Mouse (Mus musculus) heart, embryonic 13.5 days (tissue): ENCODE data around the gene Siae. TPM values are rescaled to one million over a fixed set of nuclear protein-coding genes. Genes with fewer than 3 reads are reported as not detected.

Source experiments
- ATAC-seq: fragments of 200-750 bp; cut with Nextera tagmentation; 2 replicates; pipeline ENCODE4 v1.8.0; 2017; ENCODE audit warnings: moderate TSS enrichment; ENCODE audit not compliant: insufficient number of reproducible peaks, low FRiP score, low TSS enrichment; ENCODE audit errors: extremely low read depth
- H3K27ac ChIP-seq: fragments of 300-500 bp; sonication (generic); replicated peaks from 2 replicates; pipeline ENCODE4 v1.5.1; 2015; ENCODE audit warnings: moderate library complexity, mild to moderate bottlenecking, inconsistent platforms
- H3K27me3 ChIP-seq: fragments of 300-500 bp; sonication (generic); replicated peaks from 2 replicates; pipeline ENCODE4 v1.6.1; 2015; ENCODE audit warnings: mild to moderate bottlenecking, inconsistent platforms
- H3K36me3 ChIP-seq: fragments of 300-500 bp; sonication (generic); 2 replicates; pipeline ENCODE4 v1.6.1; 2015; ENCODE audit warnings: mild to moderate bottlenecking, inconsistent platforms
- H3K4me1 ChIP-seq: fragments of 300-500 bp; sonication (generic); 2 replicates; pipeline ENCODE4 v1.6.1; 2015; ENCODE audit warnings: inconsistent platforms
- H3K4me2 ChIP-seq: fragments of 300-500 bp; sonication (generic); 2 replicates; pipeline ENCODE4 v1.6.1; 2015; ENCODE audit warnings: inconsistent platforms, mild to moderate bottlenecking, moderate library complexity
- H3K4me3 ChIP-seq: fragments of 300-500 bp; sonication (generic); 2 replicates; pipeline ENCODE4 v1.5.1; 2015; ENCODE audit warnings: moderate library complexity, mild to moderate bottlenecking, inconsistent platforms
- H3K9ac ChIP-seq: fragments of 300-500 bp; sonication (generic); 2 replicates; pipeline ENCODE4 v1.6.1; 2015; ENCODE audit warnings: inconsistent platforms, mild to moderate bottlenecking, moderate library complexity
- H3K9me3 ChIP-seq: fragments of 300-500 bp; sonication (generic); 2 replicates; pipeline ENCODE4 v1.6.1; 2016; ENCODE audit warnings: inconsistent platforms
- WGBS: fragments of 180-500 bp; shearing (Covaris S2); methylation state at CpG from one replicate; pipeline ENCODE4 v1.1.7; 2015; ENCODE audit warnings: mixed read lengths; 5-methylcytosine and 5-hydroxymethylcytosine counted together
- polyA plus RNA-seq: library from polyadenylated mRNA; unstranded; fragments of >200 nt; fragmentation: Nextera tagmentation; extraction: Ambion mirVana; gene quantifications from 2 replicates; pipeline ENCODE4 v1.2.1, GENCODE M21; 2015

Siae gene
- polyA plus RNA-seq, 1 experiment from 2014 or later, result 9.6 TPM

- no peak overlapping the region for H3K9ac ChIP-seq
- no peak overlapping the region for H3K27ac ChIP-seq
- H3K36me3 ChIP-seq, result peaks cover 4% of the 10 kb centered on the region
- no peak for ATAC-seq
- H3K4me1 ChIP-seq, result peaks cover 24% of the 10 kb centered on the region
- WGBS, result 55% methylated on average over 6 of the region's 6 CpGs
- no peak overlapping the region for H3K4me3 ChIP-seq
- H3K27me3 ChIP-seq, result no peaks in the 10 kb centered on the region
- H3K9me3 ChIP-seq, result no peaks in the 10 kb centered on the region
- no peak overlapping the region for H3K4me2 ChIP-seq
These were observed 103.9 kb downstream of the Siae start for GRCm38 (mm10) chr9:37659413-37659812.

GRCm38 (mm10) chr9:37663210-37663609 is 107.7 kb downstream of the Siae start:
- 52% methylated on average over 1 of the region's 1 CpGs for WGBS
- H3K9ac ChIP-seq, result no peak overlapping the region

GRCm38 (mm10) chr9:37664604-37665003 is 109.1 kb downstream of the Siae start:
- Histone ChIP-seq H3K27me3 (no peaks in the 10 kb centered on the region), H3K9me3 (no peaks in the 10 kb centered on the region), H3K4me1 (peaks cover 23% of the 10 kb centered on the region), H3K4me3 (no peak overlapping the region), H3K4me2 (no peak overlapping the region), H3K36me3 (no peaks in the 10 kb centered on the region), H3K9ac (no peak overlapping the region), H3K27ac (no peak overlapping the region)
- no peak for ATAC-seq
- WGBS, result 28% methylated on average over 2 of the region's 2 CpGs

More at GRCm38 (mm10) chr9:37663210-37663609, 107.7 kb downstream of the Siae start:
- Histone ChIP-seq H3K4me1 (peaks cover 23% of the 10 kb centered on the region), H3K4me2 (no peak overlapping the region), H3K27ac (no peak overlapping the region), H3K27me3 (no peaks in the 10 kb centered on the region), H3K36me3 (no peaks in the 10 kb centered on the region), H3K9me3 (no peaks in the 10 kb centered on the region), H3K4me3 (no peak overlapping the region)
- no peak for ATAC-seq

- Histone ChIP-seq H3K27me3 (no peaks in the 10 kb centered on the region), H3K4me1 (peaks cover 23% of the 10 kb centered on the region), H3K9me3 (no peaks in the 10 kb centered on the region), H3K4me3 (no peak overlapping the region), H3K4me2 (no peak overlapping the region), H3K27ac (no peak overlapping the region), H3K9ac (no peak overlapping the region), H3K36me3 (no peaks in the 10 kb centered on the region)
- no peak for ATAC-seq
- WGBS, result 54% methylated on average over 7 of the region's 7 CpGs
These were observed 110.5 kb downstream of the Siae start for GRCm38 (mm10) chr9:37666045-37666444.

GRCm38 (mm10) chr9:37669115-37669514 is 113.6 kb downstream of the Siae start, which contains the start of gene Panx3:
Gene Panx3 (minus strand): TSS chr9:37669235.
- no peaks in the 10 kb centered on the region for H3K36me3 ChIP-seq
- H3K4me3 ChIP-seq, result no peak within 1 kb of the TSS
- no peak within 1 kb of the TSS for H3K4me2 ChIP-seq
- no peaks in the 10 kb centered on the region for H3K27me3 ChIP-seq
- ATAC-seq, result no peak
- no peak within 1 kb of the TSS for H3K9ac ChIP-seq
- WGBS, result 52% methylated on average over 6 of the region's 6 CpGs
- no peaks in the 10 kb centered on the region for H3K9me3 ChIP-seq
- peaks cover 19% of the 10 kb centered on the region for H3K4me1 ChIP-seq
- no peak within 1 kb of the TSS for H3K27ac ChIP-seq

- Histone ChIP-seq H3K36me3 (no peaks in the 10 kb centered on the region), H3K9me3 (no peaks in the 10 kb centered on the region), H3K9ac (no peak overlapping the region), H3K4me1 (peaks cover 13% of the 10 kb centered on the region), H3K27ac (no peak overlapping the region), H3K4me3 (no peak overlapping the region), H3K4me2 (no peak overlapping the region), H3K27me3 (no peaks in the 10 kb centered on the region)
- no peak for ATAC-seq
- 59% methylated on average over 4 of the region's 4 CpGs for WGBS
These were observed 114.2 kb downstream of the Siae start for GRCm38 (mm10) chr9:37669678-37670077.

GRCm38 (mm10) chr9:37670261-37670660 is 114.8 kb downstream of the Siae start:
- no peaks in the 10 kb centered on the region for H3K27me3 ChIP-seq
- no peak overlapping the region for H3K4me2 ChIP-seq
- H3K9ac ChIP-seq, result no peak overlapping the region
- peaks cover 10% of the 10 kb centered on the region for H3K4me1 ChIP-seq
- no peaks in the 10 kb centered on the region for H3K36me3 ChIP-seq
- no peaks in the 10 kb centered on the region for H3K9me3 ChIP-seq
- ATAC-seq, result no peak
- 79% methylated on average over 3 of the region's 3 CpGs for WGBS
- no peak overlapping the region for H3K27ac ChIP-seq
- no peak overlapping the region for H3K4me3 ChIP-seq

- no peaks in the 10 kb centered on the region for H3K9me3 ChIP-seq
- 74% methylated on average over 4 of the region's 4 CpGs for WGBS
- no peak overlapping the region for H3K4me3 ChIP-seq
- H3K36me3 ChIP-seq, result no peaks in the 10 kb centered on the region
- H3K27ac ChIP-seq, result no peak overlapping the region
- no peak overlapping the region for H3K4me2 ChIP-seq
- H3K9ac ChIP-seq, result no peak overlapping the region
- no peaks in the 10 kb centered on the region for H3K4me1 ChIP-seq
- ATAC-seq, result no peak
- H3K27me3 ChIP-seq, result no peaks in the 10 kb centered on the region
These were observed 119.8 kb downstream of the Siae start for GRCm38 (mm10) chr9:37675287-37675686.

GRCm38 (mm10) chr9:37681123-37681522 is 125.6 kb downstream of the Siae start:
- Histone ChIP-seq H3K36me3 (no peaks in the 10 kb centered on the region), H3K4me3 (no peak overlapping the region), H3K9ac (no peak overlapping the region), H3K4me1 (no peaks in the 10 kb centered on the region), H3K9me3 (no peaks in the 10 kb centered on the region), H3K4me2 (no peak overlapping the region), H3K27ac (no peak overlapping the region), H3K27me3 (no peaks in the 10 kb centered on the region)
- 67% methylated on average over 1 of the region's 1 CpGs for WGBS
- no peak for ATAC-seq

- Histone ChIP-seq H3K4me3 (no peak overlapping the region), H3K4me2 (no peak overlapping the region), H3K9me3 (no peaks in the 10 kb centered on the region), H3K4me1 (no peaks in the 10 kb centered on the region), H3K9ac (no peak overlapping the region), H3K36me3 (no peaks in the 10 kb centered on the region), H3K27ac (no peak overlapping the region), H3K27me3 (no peaks in the 10 kb centered on the region)
- ATAC-seq, result no peak
- 76% methylated on average over 3 of the region's 3 CpGs for WGBS
These were observed 131.9 kb downstream of the Siae start for GRCm38 (mm10) chr9:37687288-37687940.

- no peaks in the 10 kb centered on the region for H3K9me3 ChIP-seq
- no peaks in the 10 kb centered on the region for H3K36me3 ChIP-seq
- H3K4me1 ChIP-seq, result no peaks in the 10 kb centered on the region
- no peak overlapping the region for H3K9ac ChIP-seq
- H3K27me3 ChIP-seq, result no peaks in the 10 kb centered on the region
- no peak overlapping the region for H3K4me3 ChIP-seq
- WGBS, result 27% methylated on average over 3 of the region's 3 CpGs
- H3K4me2 ChIP-seq, result no peak overlapping the region
- H3K27ac ChIP-seq, result no peak overlapping the region
- no peak for ATAC-seq
These were observed 132.4 kb downstream of the Siae start for GRCm38 (mm10) chr9:37687941-37688303.

GRCm38 (mm10) chr9:37689970-37690686 is 134.6 kb downstream of the Siae start:
- H3K4me1 ChIP-seq, result no peaks in the 10 kb centered on the region
- H3K9me3 ChIP-seq, result no peaks in the 10 kb centered on the region
- H3K9ac ChIP-seq, result no peak overlapping the region
- H3K27ac ChIP-seq, result no peak overlapping the region
- H3K4me3 ChIP-seq, result no peak overlapping the region
- H3K27me3 ChIP-seq, result no peaks in the 10 kb centered on the region
- no peak overlapping the region for H3K4me2 ChIP-seq
- no peak for ATAC-seq
- WGBS, result 51% methylated on average over 5 of the region's 5 CpGs
- H3K36me3 ChIP-seq, result no peaks in the 10 kb centered on the region
